Mouse (Mus musculus) hindbrain, embryonic 14.5 days (tissue): ENCODE results near the gene Krt28. TPM values are rescaled to one million over a fixed set of nuclear protein-coding genes. Genes with fewer than 3 reads are reported as not detected.

ENCODE experiments used
- ATAC-seq: fragments of 200-750 bp; cut with Nextera tagmentation; 2 replicates; pipeline ENCODE4 v1.8.0; 2017; ENCODE audit warnings: moderate number of reproducible peaks, mild to moderate bottlenecking, moderate TSS enrichment, moderate library complexity; ENCODE audit not compliant: low FRiP score
- DNase-seq: peaks from one replicate; pipeline ENCODE4 v3.0.0-alpha.2; 2015; ENCODE audit warnings: low spot score
- H3K27ac ChIP-seq: fragments of 300-500 bp; sonication (generic); 2 replicates; pipeline ENCODE4 v1.5.1; 2014; ENCODE audit warnings: mild to moderate bottlenecking, moderate library complexity
- H3K27me3 ChIP-seq: fragments of 300-500 bp; sonication (generic); 2 replicates; pipeline ENCODE4 v1.6.1; 2014; ENCODE audit warnings: mild to moderate bottlenecking, low read length, mixed read lengths; ENCODE audit not compliant: control insufficient read depth, insufficient read depth
- H3K36me3 ChIP-seq: fragments of 300-500 bp; sonication (generic); replicated peaks from 2 replicates; pipeline ENCODE4 v1.6.1; 2014; ENCODE audit not compliant: control insufficient read depth, insufficient read depth
- H3K4me1 ChIP-seq: fragments of 300-500 bp; sonication (generic); replicated peaks from 2 replicates; pipeline ENCODE4 v1.6.1; 2014; ENCODE audit warnings: antibody characterized with exemption, low read length, mixed read lengths; ENCODE audit not compliant: control insufficient read depth, insufficient read depth
- H3K4me2 ChIP-seq: fragments of 300-500 bp; sonication (generic); replicated peaks from 2 replicates; pipeline ENCODE4 v1.6.1; 2014; ENCODE audit warnings: mild to moderate bottlenecking, moderate library complexity
- H3K4me3 ChIP-seq: fragments of 300-500 bp; sonication (generic); replicated peaks from 2 replicates; pipeline ENCODE4 v1.5.1; 2014; ENCODE audit warnings: mild to moderate bottlenecking, low read length
- H3K9ac ChIP-seq: fragments of 300-500 bp; sonication (generic); 2 replicates; pipeline ENCODE4 v1.6.1; 2014
- H3K9me3 ChIP-seq: fragments of 300-500 bp; sonication (generic); 2 replicates; pipeline ENCODE4 v1.6.1; 2016; ENCODE audit warnings: low read length; ENCODE audit not compliant: control insufficient read depth
- WGBS: fragments of 180-500 bp; shearing (Covaris S2); extraction: QIAGEN DNeasy Blood & Tissue Kit; methylation state at CpG from one replicate; pipeline ENCODE4 v1.1.7; 2014; 5-methylcytosine and 5-hydroxymethylcytosine counted together
- polyA plus RNA-seq: library from polyadenylated mRNA; unstranded; fragments of >200 nt; fragmentation: Nextera tagmentation; extraction: Ambion mirVana; gene quantifications from 2 replicates; pipeline ENCODE4 v1.2.1, GENCODE M21; 2014

Gene Krt28
- polyA plus RNA-seq, 1 experiment from 2014 or later, result 0.59 TPM

- Histone ChIP-seq H3K27me3 (no peaks in the 10 kb centered on the region), H3K27ac (no peak overlapping the region), H3K9me3 (no peaks in the 10 kb centered on the region), H3K36me3 (no peaks in the 10 kb centered on the region), H3K4me1 (no peaks in the 10 kb centered on the region), H3K4me2 (no peak overlapping the region), H3K9ac (no peak overlapping the region), H3K4me3 (no peak overlapping the region)
- WGBS, result 70% methylated on average over 8 of the region's 8 CpGs
- ATAC-seq (no peak), DNase-seq (no peak)
Measured at GRCm38 (mm10) chr11:99398832-99399231, 24.1 kb upstream of the Krt28 start.

GRCm38 (mm10) chr11:99398084-99398483, 23.4 kb upstream of the Krt28 start:
- WGBS, result 71% methylated on average over 3 of the region's 3 CpGs
- DNase-seq (no peak), ATAC-seq (no peak)
- no peak overlapping the region for H3K27ac ChIP-seq
- H3K27me3 ChIP-seq, result no peaks in the 10 kb centered on the region
- H3K4me2 ChIP-seq, result no peak overlapping the region
- H3K9me3 ChIP-seq, result no peaks in the 10 kb centered on the region
- H3K36me3 ChIP-seq, result no peaks in the 10 kb centered on the region
- H3K9ac ChIP-seq, result no peak overlapping the region
- no peaks in the 10 kb centered on the region for H3K4me1 ChIP-seq
- H3K4me3 ChIP-seq, result no peak overlapping the region

GRCm38 (mm10) chr11:99396661-99397060, 22.0 kb upstream of the Krt28 start:
- H3K27ac ChIP-seq, result no peak overlapping the region
- ATAC-seq (no peak), DNase-seq (no peak)
- H3K27me3 ChIP-seq, result no peaks in the 10 kb centered on the region
- no peak overlapping the region for H3K4me2 ChIP-seq
- H3K9ac ChIP-seq, result no peak overlapping the region
- WGBS, result 88% methylated on average over 2 of the region's 2 CpGs
- H3K4me1 ChIP-seq, result no peaks in the 10 kb centered on the region
- H3K9me3 ChIP-seq, result no peaks in the 10 kb centered on the region
- no peak overlapping the region for H3K4me3 ChIP-seq
- no peaks in the 10 kb centered on the region for H3K36me3 ChIP-seq

- no peaks in the 10 kb centered on the region for H3K4me1 ChIP-seq
- ATAC-seq (no peak), DNase-seq (no peak)
- WGBS, result 57% methylated on average over 3 of the region's 3 CpGs
- no peak overlapping the region for H3K4me2 ChIP-seq
- no peaks in the 10 kb centered on the region for H3K27me3 ChIP-seq
- H3K27ac ChIP-seq, result no peak overlapping the region
- no peak overlapping the region for H3K4me3 ChIP-seq
- H3K36me3 ChIP-seq, result no peaks in the 10 kb centered on the region
- H3K9ac ChIP-seq, result no peak overlapping the region
- no peaks in the 10 kb centered on the region for H3K9me3 ChIP-seq
Measured at GRCm38 (mm10) chr11:99396034-99396433, 21.3 kb upstream of the Krt28 start.

- 91% methylated on average over 10 of the region's 10 CpGs for WGBS
- Histone ChIP-seq H3K4me2 (no peak overlapping the region), H3K4me3 (no peak overlapping the region), H3K36me3 (no peaks in the 10 kb centered on the region), H3K4me1 (no peaks in the 10 kb centered on the region), H3K27me3 (no peaks in the 10 kb centered on the region), H3K9me3 (no peaks in the 10 kb centered on the region), H3K27ac (no peak overlapping the region), H3K9ac (no peak overlapping the region)
- ATAC-seq (no peak), DNase-seq (no peak)
Measured at GRCm38 (mm10) chr11:99392492-99392891, 17.8 kb upstream of the Krt28 start.

GRCm38 (mm10) chr11:99391375-99391774, 16.7 kb upstream of the Krt28 start:
- Histone ChIP-seq H3K36me3 (no peaks in the 10 kb centered on the region), H3K9me3 (no peaks in the 10 kb centered on the region), H3K4me2 (no peak overlapping the region), H3K4me1 (peaks cover 8% of the 10 kb centered on the region), H3K4me3 (no peak overlapping the region), H3K27me3 (no peaks in the 10 kb centered on the region), H3K27ac (no peak overlapping the region), H3K9ac (no peak overlapping the region)
- no peak for ATAC-seq
- 85% methylated on average over 6 of the region's 6 CpGs for WGBS
- DNase-seq, result no peak

- Histone ChIP-seq H3K4me3 (no peak overlapping the region), H3K27ac (no peak overlapping the region), H3K9ac (no peak overlapping the region), H3K27me3 (no peaks in the 10 kb centered on the region), H3K36me3 (no peaks in the 10 kb centered on the region), H3K9me3 (no peaks in the 10 kb centered on the region), H3K4me2 (no peak overlapping the region), H3K4me1 (peaks cover 8% of the 10 kb centered on the region)
- DNase-seq, result no peak
- WGBS, result 81% methylated on average over 7 of the region's 7 CpGs
- no peak for ATAC-seq
Measured at GRCm38 (mm10) chr11:99390866-99391265, 16.2 kb upstream of the Krt28 start.

GRCm38 (mm10) chr11:99389264-99389663, 14.6 kb upstream of the Krt28 start, which contains the start of gene Krt10:
Krt10 (minus strand) TSS chr11:99389364.
- WGBS, result 90% methylated on average over 4 of the region's 4 CpGs
- Histone ChIP-seq H3K9me3 (no peaks in the 10 kb centered on the region), H3K27ac (no peak within 1 kb of the TSS), H3K4me3 (no peak within 1 kb of the TSS), H3K4me2 (no peak within 1 kb of the TSS), H3K9ac (no peak within 1 kb of the TSS), H3K36me3 (no peaks in the 10 kb centered on the region), H3K27me3 (no peaks in the 10 kb centered on the region), H3K4me1 (peaks cover 14% of the 10 kb centered on the region)
- ATAC-seq (no peak), DNase-seq (no peak)

GRCm38 (mm10) chr11:99388661-99389060, 14.0 kb upstream of the Krt28 start:
- H3K4me2 ChIP-seq, result no peak overlapping the region
- DNase-seq, result no peak
- peaks cover 14% of the 10 kb centered on the region for H3K4me1 ChIP-seq
- no peaks in the 10 kb centered on the region for H3K36me3 ChIP-seq
- no peaks in the 10 kb centered on the region for H3K27me3 ChIP-seq
- no peak for ATAC-seq
- no peaks in the 10 kb centered on the region for H3K9me3 ChIP-seq
- no peak overlapping the region for H3K27ac ChIP-seq
- WGBS, result 96% methylated on average over 18 of the region's 18 CpGs
- no peak overlapping the region for H3K4me3 ChIP-seq
- H3K9ac ChIP-seq, result no peak overlapping the region
